Mouse (Mus musculus) megakaryocyte, embryonic 14.5 days (primary cell): ENCODE results near the gene Gstm1.

Experiments
- FLI1 ChIP-seq: IDR thresholded peaks from 2 replicates; pipeline ENCODE4 v1.6.1; 2012; ENCODE audit warnings: low read length, inconsistent platforms, mixed read lengths
- GATA1 ChIP-seq: IDR thresholded peaks from 3 replicates; pipeline ENCODE4 v1.6.1; 2012; ENCODE audit warnings: mixed read lengths, low read length, inconsistent platforms, borderline replicate concordance

GRCm38 (mm10) chr3:107982726-107983125, 35.0 kb downstream of the Gstm1 start:
- TF ChIP-seq GATA1 (no peak), FLI1 (no peak)
